Mouse (Mus musculus) forebrain, embryonic 11.5 days (tissue): ENCODE data around the gene Chit1. TPM values are rescaled to one million over a fixed set of nuclear protein-coding genes. Genes with fewer than 3 reads are reported as not detected.

ENCODE experiments used
- ATAC-seq: fragments of 200-750 bp; cut with Nextera tagmentation; replicated peaks from 2 replicates; pipeline ENCODE4 v1.8.0; 2017; ENCODE audit warnings: moderate TSS enrichment; ENCODE audit not compliant: low FRiP score
- DNase-seq: peaks from one replicate; pipeline ENCODE4 v3.0.0-alpha.2; 2017; ENCODE audit warnings: low spot score
- H3K27ac ChIP-seq: fragments of 300-500 bp; sonication (generic); 2 replicates; pipeline ENCODE4 v1.5.1; 2014; ENCODE audit warnings: low read depth, low read length
- H3K27me3 ChIP-seq: fragments of 300-500 bp; sonication (generic); 2 replicates; pipeline ENCODE4 v1.6.1; 2014; ENCODE audit warnings: mild to moderate bottlenecking, low read length, mixed read lengths; ENCODE audit not compliant: control insufficient read depth, insufficient read depth
- H3K36me3 ChIP-seq: fragments of 300-500 bp; sonication (generic); 2 replicates; pipeline ENCODE4 v1.6.1; 2014; ENCODE audit warnings: mild to moderate bottlenecking, low read length, moderate library complexity, mixed read lengths; ENCODE audit not compliant: control insufficient read depth, insufficient read depth
- H3K4me1 ChIP-seq: fragments of 300-500 bp; sonication (generic); replicated peaks from 2 replicates; pipeline ENCODE4 v1.6.1; 2014; ENCODE audit warnings: low read length, mixed read lengths; ENCODE audit not compliant: control insufficient read depth, insufficient read depth
- H3K4me2 ChIP-seq: fragments of 300-500 bp; sonication (generic); 2 replicates; pipeline ENCODE4 v1.6.1; 2014; ENCODE audit warnings: low read depth, mild to moderate bottlenecking, low read length, moderate library complexity, mixed read lengths; ENCODE audit not compliant: severe bottlenecking
- H3K4me3 ChIP-seq: fragments of 300-500 bp; sonication (generic); 2 replicates; pipeline ENCODE4 v1.5.1; 2014; ENCODE audit warnings: low read depth, low read length
- H3K9ac ChIP-seq: fragments of 300-500 bp; sonication (generic); 2 replicates; pipeline ENCODE4 v1.6.1; 2014; ENCODE audit warnings: low read length
- H3K9me3 ChIP-seq: fragments of 300-500 bp; sonication (generic); 2 replicates; pipeline ENCODE4 v1.6.1; 2016; ENCODE audit warnings: low read length, mixed read lengths; ENCODE audit not compliant: control insufficient read depth
- whole genome bisulfite sequencing: fragments of 180-500 bp; shearing (Covaris S2); extraction: QIAGEN DNeasy Blood & Tissue Kit; methylation state at CpG from one replicate; pipeline ENCODE4 v1.1.7; 2014; 5-methylcytosine and 5-hydroxymethylcytosine counted together
- polyA plus RNA-seq: library from polyadenylated mRNA; unstranded; fragments of >200 nt; fragmentation: Nextera tagmentation; extraction: Ambion mirVana; gene quantifications from 2 replicates; pipeline ENCODE4 v1.2.1, GENCODE M21; 2014

Gene Chit1
- polyA plus RNA-seq, 1 experiment from 2014 or later, result not detected

DNA sequence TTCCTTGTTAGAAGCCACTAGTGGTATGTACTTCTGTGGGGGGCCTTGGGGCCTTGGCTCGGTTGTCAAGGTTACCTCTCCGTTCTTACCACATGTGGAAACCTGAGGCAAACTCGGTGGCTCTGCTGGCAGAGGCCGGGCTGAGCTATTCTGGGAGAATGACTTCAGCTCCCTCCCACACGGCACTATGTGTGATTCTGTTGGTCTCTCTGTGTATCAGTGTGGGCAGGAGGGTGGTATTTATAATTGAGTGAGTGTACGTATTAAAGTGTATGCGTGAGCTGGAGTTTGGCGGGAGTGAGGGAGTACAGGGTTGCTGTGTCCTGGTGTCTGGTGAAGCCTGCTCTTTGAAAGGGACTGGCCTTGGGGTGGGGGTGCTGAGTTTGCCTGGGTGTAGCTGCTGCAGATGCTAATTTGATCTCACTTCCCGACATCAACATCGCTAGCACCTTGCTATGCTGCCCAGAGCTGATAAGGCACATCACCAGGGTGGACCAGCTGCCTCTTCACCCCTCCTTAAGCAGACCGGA, 28.0 kb upstream of the Chit1 start:
- 71% methylated on average over 11 of the region's 11 CpGs for WGBS

DNA sequence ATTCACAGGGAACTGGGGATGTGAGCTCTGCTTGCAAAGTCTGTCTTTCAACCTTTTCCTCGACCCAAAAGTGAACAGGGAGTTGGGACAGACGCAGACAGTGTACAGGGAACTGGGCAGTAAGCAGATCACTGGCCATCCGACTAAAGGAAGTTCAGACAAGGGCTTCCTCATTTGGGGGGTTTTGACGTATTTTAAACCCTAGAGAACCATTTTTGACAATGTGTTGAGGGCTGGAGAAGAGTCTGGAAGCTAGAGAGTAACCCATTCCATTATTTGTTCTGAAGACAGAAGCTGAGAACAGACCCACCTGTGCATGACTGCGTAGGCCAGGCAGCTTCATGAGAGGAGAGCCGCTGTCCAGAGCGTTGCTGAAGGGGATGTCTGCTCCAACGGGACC, 27.4 kb upstream of the Chit1 start:
- DNase-seq (no peak), ATAC-seq (no peak)
- WGBS, result 84% methylated on average over 8 of the region's 8 CpGs
- no peaks in the 10 kb centered on the region for H3K27me3 ChIP-seq
- no peak overlapping the region for H3K4me2 ChIP-seq
- peaks cover 18% of the 10 kb centered on the region for H3K4me1 ChIP-seq
- H3K36me3 ChIP-seq, result no peaks in the 10 kb centered on the region
- H3K9ac ChIP-seq, result no peak overlapping the region
- no peak overlapping the region for H3K4me3 ChIP-seq
- no peak overlapping the region for H3K27ac ChIP-seq
- H3K9me3 ChIP-seq, result no peaks in the 10 kb centered on the region

More for the DNA sequence above, 28.0 kb upstream of the Chit1 start:
- Histone ChIP-seq H3K9me3 (no peaks in the 10 kb centered on the region), H3K4me3 (no peak overlapping the region), H3K9ac (no peak overlapping the region), H3K36me3 (no peaks in the 10 kb centered on the region), H3K27me3 (no peaks in the 10 kb centered on the region), H3K4me2 (no peak overlapping the region), H3K4me1 (peaks cover 18% of the 10 kb centered on the region), H3K27ac (no peak overlapping the region)
- no peak for ATAC-seq
- DNase-seq, result no peak

DNA sequence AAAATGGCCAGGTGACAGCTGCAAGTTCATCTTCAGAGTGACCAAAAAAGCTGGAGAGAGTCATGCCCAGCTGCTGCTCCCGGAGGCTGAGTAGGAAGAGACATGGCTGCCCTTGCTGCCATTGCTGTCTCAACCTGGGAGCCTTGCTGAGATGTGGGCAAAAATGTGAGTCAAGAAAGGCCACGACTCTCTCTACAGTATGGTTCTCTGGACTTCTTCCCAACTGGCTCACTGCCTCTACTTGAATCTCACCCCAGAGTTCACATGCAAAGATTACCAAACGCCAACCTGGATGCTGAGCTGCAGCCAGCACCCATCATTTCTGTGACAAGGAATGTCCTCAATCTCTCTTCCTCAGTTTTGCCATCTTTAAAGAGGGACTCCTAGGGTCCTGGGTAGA, 26.9 kb upstream of the Chit1 start:
- Histone ChIP-seq H3K4me2 (no peak overlapping the region), H3K4me1 (peaks cover 18% of the 10 kb centered on the region), H3K27me3 (no peaks in the 10 kb centered on the region), H3K9ac (no peak overlapping the region), H3K4me3 (no peak overlapping the region), H3K27ac (no peak overlapping the region), H3K9me3 (no peaks in the 10 kb centered on the region), H3K36me3 (no peaks in the 10 kb centered on the region)
- no peak for ATAC-seq
- WGBS, result 92% methylated on average over 3 of the region's 3 CpGs
- DNase-seq, result no peak

DNA sequence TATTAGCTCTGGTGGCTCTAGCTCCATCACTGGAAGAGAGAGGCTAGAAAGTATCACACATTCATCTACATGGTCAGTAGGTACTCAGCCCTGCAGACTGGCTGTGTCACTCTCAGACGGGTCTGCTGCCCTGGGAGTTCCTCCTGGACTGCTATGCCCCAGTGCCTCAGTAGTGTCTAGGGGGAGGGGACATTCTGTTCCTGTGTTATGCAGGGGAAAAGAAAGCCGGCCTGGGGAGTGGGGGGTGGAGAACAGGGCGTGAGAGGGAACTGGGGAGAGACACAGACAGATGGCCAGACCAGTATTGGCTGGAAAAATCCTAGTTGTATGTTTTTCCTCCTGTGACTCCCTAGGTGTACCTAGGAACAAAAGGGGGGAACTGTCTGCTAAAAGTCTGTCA, 25.0 kb upstream of the Chit1 start:
- no peak overlapping the region for H3K4me3 ChIP-seq
- H3K27ac ChIP-seq, result 0 out of 2 replicates have a peak overlapping the region, but pooled peaks have one; percentile 14
- WGBS, result 15% methylated on average over 3 of the region's 3 CpGs
- no peaks in the 10 kb centered on the region for H3K27me3 ChIP-seq
- ATAC-seq (no peak; the same call in 1 of the 2 replicates), DNase-seq (no peak)
- no peaks in the 10 kb centered on the region for H3K9me3 ChIP-seq
- H3K4me1 ChIP-seq, result peaks cover 13% of the 10 kb centered on the region; the same call in 1 of the 2 replicates
- no peaks in the 10 kb centered on the region for H3K36me3 ChIP-seq
- no peak overlapping the region for H3K4me2 ChIP-seq
- no peak overlapping the region for H3K9ac ChIP-seq

DNA sequence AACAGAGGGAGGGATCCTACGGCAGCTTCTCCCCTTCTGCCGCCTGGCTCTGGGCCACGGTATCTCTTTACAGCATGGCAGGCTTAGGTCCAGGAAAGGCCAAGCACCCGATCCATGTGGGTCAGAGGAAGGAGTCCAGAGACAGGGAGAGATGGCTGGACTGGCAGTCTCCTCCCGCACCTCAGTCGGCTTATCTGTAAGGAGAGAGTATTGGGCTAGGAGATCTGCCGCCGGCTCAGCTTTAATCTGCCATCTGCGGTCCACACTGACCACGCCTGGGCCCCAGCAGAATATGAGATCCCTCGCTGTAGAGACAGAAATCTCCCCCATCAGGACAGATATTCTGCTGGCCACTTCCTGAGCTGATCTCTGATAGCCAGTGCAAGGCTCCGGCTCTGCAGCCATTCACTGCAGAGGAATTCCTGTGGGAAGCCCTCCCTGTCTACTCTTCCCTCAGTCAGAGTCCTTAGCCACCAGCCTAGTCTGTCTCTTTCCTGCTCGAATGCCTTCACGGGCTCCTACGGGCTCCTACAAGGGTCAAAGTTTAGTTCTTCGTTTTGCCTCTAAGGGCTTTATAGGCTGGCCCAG, 24.1 kb upstream of the Chit1 start:
- H3K9ac ChIP-seq, result peak overlapping the region; percentile 35; the same call in 1 of the 2 replicates
- no peaks in the 10 kb centered on the region for H3K9me3 ChIP-seq
- H3K27me3 ChIP-seq, result no peaks in the 10 kb centered on the region
- 66% methylated on average over 16 of the region's 16 CpGs for WGBS
- no peak overlapping the region for H3K4me3 ChIP-seq
- no peak for DNase-seq
- no peaks in the 10 kb centered on the region for H3K36me3 ChIP-seq
- no peak overlapping the region; the same call in 1 of the 2 replicates for H3K4me2 ChIP-seq
- no peak overlapping the region for H3K27ac ChIP-seq
- no peak for ATAC-seq
- peaks cover 13% of the 10 kb centered on the region; the same call in 1 of the 2 replicates for H3K4me1 ChIP-seq

DNA sequence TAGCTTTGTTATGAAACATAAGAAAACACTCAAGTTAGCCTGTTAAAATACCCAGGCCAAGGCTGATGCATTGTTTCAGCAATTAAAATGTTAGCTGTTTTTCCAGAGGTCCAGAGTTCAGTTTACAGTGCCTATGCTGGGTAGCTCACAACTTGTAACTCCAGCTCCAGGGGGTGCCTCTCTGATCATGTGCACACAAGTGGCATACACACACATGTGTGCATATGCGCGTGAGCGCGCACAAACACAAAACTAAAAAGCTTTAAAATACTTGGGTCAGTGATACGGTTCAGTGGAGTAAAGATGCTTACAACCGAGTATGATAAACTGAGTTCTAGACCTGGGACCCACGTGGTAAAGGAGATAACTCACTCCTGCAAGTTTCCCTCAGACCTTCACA, 22.0 kb upstream of the Chit1 start:
- no peaks in the 10 kb centered on the region for H3K9me3 ChIP-seq
- ATAC-seq (no peak), DNase-seq (no peak)
- WGBS, result 90% methylated on average over 7 of the region's 7 CpGs
- H3K4me2 ChIP-seq, result no peak overlapping the region
- H3K27me3 ChIP-seq, result no peaks in the 10 kb centered on the region
- no peak overlapping the region for H3K27ac ChIP-seq
- H3K36me3 ChIP-seq, result no peaks in the 10 kb centered on the region
- H3K9ac ChIP-seq, result no peak overlapping the region
- H3K4me3 ChIP-seq, result no peak overlapping the region
- H3K4me1 ChIP-seq, result peaks cover 28% of the 10 kb centered on the region

DNA sequence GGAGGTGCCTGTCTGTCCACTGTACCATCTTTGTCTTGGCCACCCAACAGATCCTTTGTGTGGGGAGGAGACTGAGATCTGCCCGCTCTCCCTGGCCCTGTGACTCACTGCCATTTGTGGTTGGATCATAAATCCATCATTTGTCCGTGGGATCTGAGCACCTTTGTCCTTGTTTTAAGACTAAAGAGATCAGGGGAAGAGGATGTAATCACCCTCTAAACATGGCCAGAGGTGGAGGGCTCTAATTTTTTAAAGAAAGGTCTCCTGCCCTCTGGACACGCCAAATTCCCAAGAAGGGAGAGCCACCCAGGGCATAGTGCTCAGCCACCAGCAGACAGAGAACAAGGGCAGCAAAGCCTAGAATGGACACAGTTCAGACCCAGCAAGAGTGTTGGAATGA, 19.2 kb upstream of the Chit1 start:
- peaks cover 23% of the 10 kb centered on the region for H3K4me1 ChIP-seq

DNA sequence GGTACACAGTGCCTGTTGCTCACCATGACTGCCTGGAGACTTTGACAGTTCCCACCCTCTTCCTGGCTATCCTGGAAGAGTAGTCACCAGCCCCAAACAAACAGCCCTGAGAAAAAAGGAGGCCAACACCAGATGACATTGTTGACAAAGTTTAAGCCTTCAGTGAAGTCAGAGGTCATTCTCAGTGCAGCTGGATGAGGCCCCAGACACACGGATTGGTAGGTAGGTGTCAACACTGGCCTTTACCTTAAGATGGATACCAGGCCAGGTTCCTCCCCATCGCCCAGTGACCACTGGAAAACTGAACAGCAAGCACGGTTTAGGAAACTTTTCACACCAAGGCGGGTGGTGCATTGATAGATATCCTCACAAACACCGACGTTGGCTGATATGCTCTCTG, 18.7 kb upstream of the Chit1 start:
- peak overlapping the region; percentile 79 for H3K4me2 ChIP-seq
- H3K36me3 ChIP-seq, result no peaks in the 10 kb centered on the region
- 38% methylated on average over 6 of the region's 6 CpGs for WGBS
- H3K27me3 ChIP-seq, result no peaks in the 10 kb centered on the region
- H3K4me1 ChIP-seq, result peaks cover 21% of the 10 kb centered on the region
- DNase-seq (no peak), ATAC-seq (no peak)
- peak overlapping the region; percentile 60 for H3K9ac ChIP-seq
- H3K9me3 ChIP-seq, result no peaks in the 10 kb centered on the region
- H3K4me3 ChIP-seq, result peak overlapping the region; percentile 38; the same call in 1 of the 2 replicates
- peak overlapping the region; percentile 31; the same call in 1 of the 2 replicates for H3K27ac ChIP-seq

More for the DNA sequence above, 19.2 kb upstream of the Chit1 start:
- no peak for DNase-seq
- WGBS, result 86% methylated on average over 3 of the region's 3 CpGs
- no peaks in the 10 kb centered on the region for H3K27me3 ChIP-seq
- no peaks in the 10 kb centered on the region for H3K36me3 ChIP-seq
- no peaks in the 10 kb centered on the region for H3K9me3 ChIP-seq
- no peak overlapping the region for H3K27ac ChIP-seq
- no peak for ATAC-seq
- H3K4me2 ChIP-seq, result no peak overlapping the region
- no peak overlapping the region for H3K4me3 ChIP-seq
- H3K9ac ChIP-seq, result no peak overlapping the region
